Mouse (Mus musculus) CD4-positive, CD25-positive, alpha-beta regulatory T cell (primary cell): Measurements from ENCODE around the gene Chaf1b. TPM values are rescaled to one million over a fixed set of nuclear protein-coding genes. Genes with fewer than 3 reads are reported as not detected.

ENCODE experiments used
- polyA plus RNA-seq: library from polyadenylated mRNA; unstranded; fragments of 100-300 nt; shearing (Covaris generic); gene quantifications from one replicate; pipeline ENCODE4 v1.2.1, GENCODE M21; 2017

Gene Chaf1b
- polyA plus RNA-seq = 25.9 TPM

DNA sequence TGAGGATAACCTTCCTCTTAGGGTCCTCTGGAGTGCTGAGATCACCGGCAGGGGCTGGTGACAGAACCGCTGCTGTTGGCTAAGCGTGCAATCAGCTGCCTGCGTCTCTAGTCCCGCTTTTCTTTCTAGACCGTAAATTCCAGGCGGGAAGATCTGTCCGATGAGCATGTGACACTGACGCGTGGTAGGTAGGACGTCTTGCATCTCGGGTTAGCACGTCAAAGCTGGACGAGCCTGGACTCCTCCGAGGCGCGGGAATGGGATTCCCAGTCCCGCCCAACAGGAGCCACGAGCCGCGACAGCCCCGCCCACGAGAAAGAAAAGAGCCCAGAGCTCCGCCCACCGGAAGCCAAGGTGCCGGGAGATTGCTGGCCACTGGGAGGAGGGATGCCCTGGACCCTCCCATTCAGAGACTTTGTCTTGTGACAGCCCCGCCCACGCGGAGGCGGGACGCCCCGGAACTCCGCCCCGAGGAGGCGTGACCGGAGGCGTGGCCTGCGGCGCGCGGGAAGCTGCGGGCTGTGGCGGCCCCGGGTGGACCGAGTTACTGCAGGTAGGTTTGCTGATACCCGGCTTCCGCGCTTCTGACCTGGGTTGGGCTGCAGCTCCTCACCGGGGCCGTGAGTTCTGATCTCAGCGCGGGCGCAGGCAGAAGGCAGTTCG, at the start of gene Chaf1b:
Gene Chaf1b (plus strand): TSS at position 479 of the 663 bp plus-strand sequence.

Other genes with a start within 250 kb of the Chaf1b start
- gene Cbr3, start 200.7 kb upstream of the Chaf1b start, polyA plus RNA-seq = not detected
- 35.8 TPM for gene Dop1b, start 172.0 kb upstream of the Chaf1b start, polyA plus RNA-seq
- gene Morc3, start 51.8 kb upstream of the Chaf1b start, polyA plus RNA-seq = 102 TPM
- not detected for gene Cldn14, start 124.9 kb downstream of the Chaf1b start, polyA plus RNA-seq
- gene Sim2, start 201.0 kb downstream of the Chaf1b start, polyA plus RNA-seq = not detected